8 mouse cellular contexts compared by ENCODE assay signal in the genomic region with DNA sequence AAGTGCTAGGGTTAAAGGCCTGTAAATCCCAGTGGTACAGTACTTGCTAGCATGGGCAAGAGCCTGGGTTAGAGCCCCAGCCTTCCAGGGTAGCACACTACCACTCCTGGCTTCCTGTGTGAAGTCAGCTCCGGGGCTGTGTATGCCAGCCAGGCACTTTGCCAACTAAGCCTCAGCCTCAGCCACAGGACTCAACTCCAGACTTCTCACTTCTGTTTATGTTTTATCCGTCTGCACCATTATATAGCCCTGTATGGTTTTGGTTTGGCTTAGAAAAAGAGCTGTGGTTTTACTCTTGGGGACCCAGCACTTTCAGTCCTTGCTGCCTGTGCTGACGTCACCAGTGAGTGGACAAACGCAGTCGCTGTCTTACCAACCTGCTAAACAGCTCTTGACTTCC.
DNase-seq lines count a peak whose midpoint lies in the region; ATAC-seq and TF ChIP-seq lines count a peak whose summit lies in the region.

No protein-coding gene starts in this region.

- H3K36me3 ChIP-seq in heart, embryonic 11.5 days (ENCODE audit: control insufficient read depth, insufficient read depth, low read length) = peaks cover 6% of the 10 kb centered on the region; the same call in 1 of the 2 replicates
- no peaks in the 10 kb centered on the region; a peak in 1 of 4 replicates for H3K36me3 ChIP-seq in MEL (ENCODE audit: control insufficient read depth in 1 of 2, insufficient read depth in 2 of 2, low read length in 2 of 2)

- no peak for TF ChIP-seq CTCF in MEL (IDR thresholded peaks at IDR 0.05 in 2 of 3, conservative IDR thresholded peaks at IDR 0.05 in 1 of 3; ENCODE audit: control insufficient read depth in 1 of 3, insufficient read depth in 1 of 3, low read depth in 2 of 3, low read length in 3 of 3, poor library complexity in 1 of 3, severe bottlenecking in 1 of 3)
- TF ChIP-seq CTCF in lung, adult 2 months (IDR thresholded peaks at IDR 0.05; ENCODE audit: insufficient read depth, low read length) = no peak

- H3K9me3 ChIP-seq in heart, embryonic 11.5 days (replicated peaks; ENCODE audit: control insufficient read depth, low read length) = no peaks in the 10 kb centered on the region
- no peaks in the 10 kb centered on the region for H3K9me3 ChIP-seq in MEL (replicated peaks; ENCODE audit: insufficient read depth, low read length)

- H3K27ac ChIP-seq in heart, embryonic 11.5 days (ENCODE audit: low read depth, low read length) = no peak overlapping the region
- no peak overlapping the region for H3K27ac ChIP-seq in MEL (ENCODE audit: control insufficient read depth, low read depth, low read length)

- WGBS in heart, embryonic 11.5 days (ENCODE audit: insufficient replicate concordance) = 82% methylated on average over 5 of the region's 5 CpGs
- 31% methylated on average over 5 of the region's 5 CpGs for WGBS in lung, adult 2 months

- DNase-seq in heart, adult 18-20 months = peak; percentile 41 to 48
- DNase-seq in MEL (ENCODE audit: low read depth, low spot score) = peak; percentile 65
- peak; percentile 63 to 68 for DNase-seq in cerebellum, postnatal 10 days
- peak; percentile 38 for DNase-seq in lung, adult 2 months
- no peak for DNase-seq in embryo, embryonic 11 days
- DNase-seq in left cerebral cortex, adult 18-20 months (ENCODE audit: low spot score in 2 of 2) = no peak
- no peak for DNase-seq in embryo, embryonic 10 days (ENCODE audit: low spot score)

- H3K79me2 ChIP-seq in MEL (ENCODE audit: control insufficient read depth, insufficient read depth, low read length, poor library complexity) = no peaks in the 10 kb centered on the region

- no peaks in the 10 kb centered on the region for H3K27me3 ChIP-seq in heart, embryonic 11.5 days (ENCODE audit: control insufficient read depth, insufficient read depth, low read length)
- H3K27me3 ChIP-seq in MEL (ENCODE audit: control insufficient read depth in 1 of 2, insufficient read depth in 2 of 2, low read length in 2 of 2) = no peaks in the 10 kb centered on the region

- TF ChIP-seq EP300 in MEL (IDR thresholded peaks at IDR 0.05; ENCODE audit: low read depth in 1 of 2, low read length in 2 of 2) = no peak

- no peaks in the 10 kb centered on the region for H3K4me1 ChIP-seq in heart, embryonic 11.5 days (ENCODE audit: control insufficient read depth, insufficient read depth, low read length)
- H3K4me1 ChIP-seq in MEL (ENCODE audit: control insufficient read depth in 1 of 2, insufficient read depth in 2 of 2, low read length in 2 of 2) = no peaks in the 10 kb centered on the region
- H3K4me1 ChIP-seq in lung, adult 2 months (ENCODE audit: control insufficient read depth, insufficient read depth, low read length) = 0 out of 2 replicates have a peak, but pooled peaks cover 5% of the 10 kb centered on the region

- ATAC-seq in heart, embryonic 11.5 days (replicated peaks; ENCODE audit: insufficient number of reproducible peaks, low FRiP score, low TSS enrichment) = no peak

- no peak overlapping the region for H3K4me2 ChIP-seq in heart, embryonic 11.5 days

- no peak overlapping the region for H3K4me3 ChIP-seq in heart, embryonic 11.5 days (ENCODE audit: low read depth, low read length)
- no peak overlapping the region for H3K4me3 ChIP-seq in MEL (ENCODE audit: control insufficient read depth in 1 of 2, insufficient read depth in 1 of 2, low read depth in 2 of 2, low read length in 2 of 2)
- H3K4me3 ChIP-seq in lung, adult 2 months (replicated peaks; ENCODE audit: extremely low read depth, low read depth, low read length) = no peak overlapping the region

- H3K9ac ChIP-seq in heart, embryonic 11.5 days (ENCODE audit: low read depth, low read length) = no peak overlapping the region
- no peak overlapping the region for H3K9ac ChIP-seq in MEL (ENCODE audit: control insufficient read depth, low read depth, low read length, poor library complexity, severe bottlenecking)

- TF ChIP-seq RAD21 in MEL (IDR thresholded peaks at IDR 0.05; ENCODE audit: low read depth, low read length) = no peak

- no peak for TF ChIP-seq POLR2A in MEL (IDR thresholded peaks at IDR 0.05; ENCODE audit: control insufficient read depth in 1 of 2, insufficient read depth in 1 of 2, low read depth in 1 of 2, low read length in 2 of 2, poor library complexity in 1 of 2)
- no peak for TF ChIP-seq POLR2A in lung, adult 2 months (IDR thresholded peaks at IDR 0.05; ENCODE audit: borderline replicate concordance, extremely low read depth, low read depth, low read length)

TF ChIP-seq in MEL, 35 proteins besides CTCF, POLR2A, EP300 and RAD21:
- TF ChIP-seq NRF1 (IDR thresholded peaks at IDR 0.05; ENCODE audit: insufficient read depth, low read depth, low read length, poor library complexity, severe bottlenecking) (no peak), USF1 (IDR thresholded peaks at IDR 0.05; ENCODE audit: low read depth, low read length) (no peak), CHD1 (IDR thresholded peaks at IDR 0.05; ENCODE audit: low read depth, low read length) (no peak), ETS1 (IDR thresholded peaks at IDR 0.05; ENCODE audit: low read depth, low read length) (no peak), MEF2A (IDR thresholded peaks at IDR 0.05; ENCODE audit: extremely low read depth, insufficient replicate concordance, low read depth, low read length, poor library complexity, severe bottlenecking) (no peak), NELFE (IDR thresholded peaks at IDR 0.05; ENCODE audit: low read depth, low read length) (no peak), TCF12 (IDR thresholded peaks at IDR 0.05; ENCODE audit: low read depth, low read length) (no peak)

Comparison
In these comparisons a context has a peak if more than half of its experiments do, and no peak if none do; other contexts are left out.
1. DNase-seq: peak in heart, adult 18-20 months (2 of 2), MEL (single experiment), cerebellum, postnatal 10 days (2 of 2) and lung, adult 2 months (single experiment); none in embryo, embryonic 11 days (single experiment), left cerebral cortex, adult 18-20 months (0 of 2) and embryo, embryonic 10 days (single experiment).